Mouse (Mus musculus): Measurements from ENCODE around the gene Stox2. TPM values are rescaled to one million over a fixed set of nuclear protein-coding genes. Genes with fewer than 3 reads are reported as not detected.

The Stox2 gene
- total RNA-seq, 2 experiments from 2014 or later = 84.8 to 87.1 TPM

DNA sequence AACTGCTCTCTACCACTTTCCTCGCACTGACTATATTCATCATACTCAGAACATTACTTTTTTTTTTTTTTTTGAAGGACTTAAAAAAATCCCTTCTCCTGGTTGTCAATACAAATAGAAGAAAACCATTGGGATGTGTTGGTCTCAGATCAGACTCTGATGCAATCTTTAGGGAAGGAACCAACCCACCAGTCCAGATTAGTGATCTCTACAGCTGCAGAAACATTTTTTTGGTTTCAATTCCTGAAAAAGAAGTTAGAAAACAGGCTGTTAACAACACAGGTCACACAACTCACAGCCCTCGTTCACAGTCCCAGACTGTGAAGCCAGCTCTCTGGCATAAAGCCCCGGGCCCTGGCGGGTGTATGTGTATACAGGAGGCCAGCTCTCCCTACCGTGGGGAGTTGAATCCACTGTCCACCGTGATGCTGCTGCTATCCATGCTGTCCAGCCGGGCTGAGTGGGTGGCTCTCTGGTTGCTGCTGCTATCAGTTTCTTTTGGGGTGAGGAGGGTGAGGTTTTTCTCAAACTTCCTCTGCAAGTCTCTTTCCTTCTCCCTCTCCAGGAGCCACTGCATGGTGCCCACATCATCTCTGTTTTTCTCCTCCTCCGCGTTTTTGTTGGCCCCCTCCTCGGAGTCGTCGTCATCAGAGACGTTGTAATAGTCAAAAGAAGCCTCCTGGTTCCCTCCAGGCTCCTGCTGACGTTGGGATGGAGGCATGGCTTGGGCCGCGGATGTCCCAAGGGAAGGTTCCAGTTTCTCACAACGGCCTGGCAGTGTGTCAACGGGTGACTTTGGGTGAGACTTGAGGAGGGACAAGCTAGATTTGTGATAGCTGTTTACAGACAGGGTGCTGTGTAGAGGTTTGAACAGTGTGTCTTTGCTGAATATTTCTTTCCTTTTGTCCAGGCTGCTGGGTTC, 254.5 kb downstream of the Stox2 start:
- DNase-seq (ENCODE audit: low spot score in 2 of 2) = no peak

DNA sequence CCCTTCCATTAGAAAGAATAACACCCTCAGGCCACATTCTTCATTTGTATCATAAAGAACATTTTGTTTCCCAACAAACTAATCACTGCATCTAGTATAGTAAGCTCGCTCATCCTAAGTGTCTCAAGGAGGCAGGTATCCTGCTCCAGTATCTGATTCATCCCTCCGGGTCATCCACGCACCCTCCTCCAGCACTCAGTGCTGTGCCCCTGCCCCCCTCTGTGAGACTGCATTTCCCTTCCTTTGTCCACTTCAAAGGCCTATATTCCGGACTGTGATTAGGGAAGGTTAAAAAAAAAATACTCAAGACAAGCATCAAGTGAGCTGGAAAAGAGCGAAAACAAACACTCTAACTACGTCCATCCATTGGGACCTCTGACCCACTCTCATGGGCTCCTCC, 260.8 kb downstream of the Stox2 start:
- DNase-seq (ENCODE audit: low spot score in 2 of 2) = no peak

DNA sequence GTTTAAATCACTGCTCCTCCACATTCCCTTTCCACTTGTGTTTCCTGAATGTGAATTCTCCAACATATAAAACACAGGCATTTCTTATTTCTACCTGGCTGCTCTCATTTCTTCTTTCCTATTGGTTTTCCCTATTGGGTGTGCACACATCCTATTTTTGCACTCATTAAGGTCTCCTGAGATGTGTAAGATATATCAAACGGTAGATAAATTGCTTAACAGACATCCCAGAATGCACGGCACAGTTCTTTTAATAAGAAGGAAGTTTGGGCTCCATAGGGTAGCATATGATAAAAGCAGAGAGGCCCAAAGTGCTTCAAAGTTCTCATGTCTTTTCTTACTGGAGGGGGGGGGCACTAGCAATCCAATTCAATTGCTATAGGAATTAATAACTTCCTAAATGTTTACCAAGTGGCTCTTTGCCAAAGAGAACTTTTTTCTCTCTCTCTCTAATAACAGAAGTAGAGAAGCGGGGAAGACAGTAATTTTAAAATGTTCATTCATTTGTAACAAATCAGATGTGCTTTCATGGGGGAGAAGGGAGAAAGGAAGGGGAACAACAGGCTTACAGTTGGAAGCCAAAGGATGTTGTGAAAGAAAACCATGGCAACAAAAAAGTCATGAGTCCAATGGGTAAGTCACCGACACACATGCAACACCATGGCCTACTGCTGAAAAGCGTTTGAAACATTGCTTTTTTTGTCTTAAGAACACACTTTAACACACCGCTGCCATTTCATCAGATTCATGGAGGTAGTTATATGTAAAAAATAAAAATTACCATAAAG, 263.2 kb downstream of the Stox2 start:
- DNase-seq (ENCODE audit: low spot score in 2 of 2) = no peak

DNA sequence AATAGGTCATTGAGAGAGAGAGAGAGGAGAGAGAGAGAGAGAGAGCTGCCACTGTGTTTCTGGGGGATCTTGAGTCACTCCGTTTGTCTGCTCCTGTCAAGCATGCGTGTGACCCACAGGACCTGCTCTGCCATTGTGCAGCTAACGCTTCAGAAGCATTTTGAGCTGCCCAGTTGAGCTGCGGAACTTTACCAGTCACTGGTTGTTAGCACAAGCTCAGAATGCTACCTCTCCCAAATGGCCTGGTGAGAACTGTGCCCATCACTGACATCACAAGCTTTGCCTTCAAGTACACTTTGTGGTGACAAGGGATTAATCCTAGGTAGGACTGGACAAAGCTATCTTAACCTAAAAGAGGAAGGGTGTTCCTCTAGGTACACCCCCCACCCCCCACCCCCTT, 263.9 kb downstream of the Stox2 start:
- no peak for DNase-seq (ENCODE audit: low spot score in 2 of 2)

DNA sequence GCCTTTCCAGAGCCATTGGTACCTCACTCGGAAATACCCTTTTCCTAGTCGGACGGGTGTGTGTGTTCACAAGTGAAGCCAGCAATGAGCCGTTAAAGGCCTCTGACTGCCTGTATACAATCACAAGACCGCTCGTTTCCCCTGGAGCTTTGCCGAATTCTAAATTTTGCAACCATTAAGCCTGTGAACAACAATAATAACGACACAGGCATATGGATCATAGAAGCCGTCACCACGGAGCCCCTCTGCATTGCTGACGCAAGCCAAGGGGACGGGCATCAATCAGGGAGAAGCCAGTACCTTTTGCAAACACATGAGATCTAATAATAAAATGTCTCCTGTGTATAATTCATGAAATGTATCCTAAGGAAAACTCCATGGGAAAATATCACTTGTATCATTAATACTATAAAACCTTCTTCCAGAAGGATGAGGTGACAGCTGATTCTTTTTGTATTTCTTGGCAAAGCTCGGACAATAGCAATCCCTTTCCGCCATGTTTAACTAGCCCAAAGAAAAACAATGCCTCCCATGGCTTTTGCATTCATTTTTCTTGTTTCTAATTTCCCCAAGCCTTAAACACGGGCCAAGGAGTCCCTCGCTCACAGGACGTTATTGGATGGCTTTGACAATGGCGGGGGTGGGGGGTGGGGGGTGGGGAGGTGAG, 265.0 kb downstream of the Stox2 start:
- DNase-seq (ENCODE audit: low spot score in 2 of 2) = no peak

DNA sequence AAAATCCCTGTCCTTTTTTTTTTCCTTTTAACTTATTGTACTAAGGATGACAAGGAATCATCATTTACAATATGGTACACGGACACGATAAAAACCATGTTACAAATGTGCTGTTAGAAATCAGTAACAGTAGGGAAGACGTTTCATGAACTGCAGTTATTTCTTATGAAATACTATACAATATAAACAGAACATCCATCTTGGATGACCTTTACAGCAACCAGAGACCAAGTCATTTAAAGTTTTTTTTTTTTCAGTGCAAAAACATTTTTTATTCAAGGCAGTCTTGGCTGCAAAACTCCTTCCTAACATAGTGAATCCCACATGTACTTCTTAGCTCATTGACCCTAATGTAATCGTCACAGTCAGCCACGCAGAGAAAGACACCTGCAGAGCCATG, 266.0 kb downstream of the Stox2 start:
- no peak for DNase-seq (ENCODE audit: low spot score in 2 of 2)

DNA sequence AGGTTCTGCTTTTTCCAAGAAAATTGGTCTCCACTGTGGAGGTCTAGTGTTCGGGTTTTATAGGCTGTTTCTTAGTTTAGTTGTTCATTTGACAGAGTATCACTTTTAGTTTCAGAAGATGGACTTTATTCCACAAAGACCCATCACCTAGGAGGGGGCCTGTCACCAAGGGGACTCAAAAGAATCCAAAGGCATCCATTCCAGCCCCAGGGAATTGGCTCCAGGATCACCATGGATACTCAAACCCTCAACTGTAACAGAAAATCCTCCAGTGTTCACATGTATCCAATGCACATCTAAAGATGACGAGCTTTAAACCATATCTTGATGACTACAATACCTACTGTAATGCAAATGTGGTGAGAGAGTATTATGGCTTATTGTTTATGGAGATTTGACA, 267.4 kb downstream of the Stox2 start:
- DNase-seq (ENCODE audit: low spot score in 2 of 2) = no peak

DNA sequence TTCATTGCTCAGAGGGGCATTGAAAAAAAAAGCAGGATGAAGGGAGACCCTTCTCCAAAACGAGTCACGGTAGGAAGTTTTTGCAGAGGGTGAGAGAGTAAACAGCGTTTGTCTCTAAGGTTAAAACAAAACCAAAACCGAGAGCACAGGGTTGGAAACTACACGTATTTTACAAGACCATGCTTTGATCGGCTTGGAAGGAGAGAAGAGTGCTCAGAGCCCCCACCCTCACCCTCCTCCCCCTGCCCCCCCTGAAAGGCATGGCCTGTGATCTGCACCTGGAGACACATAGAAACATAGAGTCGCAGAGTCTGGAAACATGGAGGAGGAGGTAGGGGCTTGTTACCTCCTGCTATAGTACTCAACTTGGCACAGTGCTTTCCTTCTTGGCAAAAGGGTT, 272.3 kb downstream of the Stox2 start:
- no peak for DNase-seq (ENCODE audit: low spot score in 2 of 2)

DNA sequence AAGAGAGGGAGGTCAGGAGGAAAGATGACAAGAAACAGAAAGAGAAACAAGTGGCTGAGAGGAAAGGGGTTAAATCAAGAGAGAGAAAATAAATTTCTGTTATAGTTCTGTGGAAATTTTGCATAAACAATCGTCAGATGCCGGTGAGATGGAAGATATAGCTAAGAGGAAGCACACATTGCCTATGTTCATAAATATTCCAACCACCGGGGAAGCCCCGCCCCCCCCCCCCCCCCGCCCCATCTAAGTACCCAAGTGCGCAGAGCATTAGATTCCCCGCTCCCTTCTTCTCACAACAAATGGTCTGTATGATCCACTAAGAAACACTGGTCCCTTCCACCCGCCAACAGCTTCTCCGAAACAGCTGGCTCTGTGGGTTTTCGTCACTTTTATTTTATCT, 273.3 kb downstream of the Stox2 start:
- no peak for DNase-seq (ENCODE audit: low spot score in 2 of 2)

DNA sequence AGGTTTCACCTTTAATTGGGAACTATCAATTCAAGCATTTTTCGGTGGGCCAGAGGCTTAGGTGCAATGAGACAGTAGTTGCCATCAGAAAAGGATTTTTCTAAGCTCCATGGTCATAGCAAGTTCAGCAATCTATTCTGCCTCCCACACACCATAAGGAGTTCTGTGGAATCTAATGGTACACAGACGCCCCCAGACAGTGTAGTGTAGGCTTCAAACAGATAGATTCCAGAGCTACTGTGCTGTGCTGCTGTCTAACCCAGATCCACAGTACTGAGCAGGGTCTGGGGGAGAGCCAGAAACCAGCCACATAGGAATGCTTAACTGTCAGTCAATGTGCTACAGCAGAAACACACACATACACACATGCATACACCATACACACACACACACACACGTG, 285.5 kb downstream of the Stox2 start:
- DNase-seq (ENCODE audit: low spot score in 2 of 2) = peak; percentile 47 to 84

DNA sequence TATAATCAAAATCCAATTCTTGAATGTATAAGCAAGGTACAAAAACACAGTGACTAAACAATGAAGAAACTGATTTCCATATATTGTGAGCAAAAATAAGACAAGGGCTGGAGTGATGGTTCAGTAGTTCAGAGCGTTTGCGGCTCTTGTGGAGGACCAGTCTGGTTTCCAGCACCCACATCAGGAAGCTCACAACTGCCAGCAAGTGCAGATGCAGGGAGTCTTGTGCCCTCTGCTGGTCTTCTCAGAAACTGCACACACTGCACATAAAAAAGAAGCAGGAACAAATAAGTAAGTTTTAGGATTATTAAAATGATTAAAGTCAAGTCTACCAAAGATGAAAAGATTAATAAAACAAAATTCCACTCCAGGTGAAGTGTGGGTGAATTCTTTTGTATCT, 291.6 kb downstream of the Stox2 start:
- no peak for DNase-seq (ENCODE audit: low spot score in 2 of 2)

DNA sequence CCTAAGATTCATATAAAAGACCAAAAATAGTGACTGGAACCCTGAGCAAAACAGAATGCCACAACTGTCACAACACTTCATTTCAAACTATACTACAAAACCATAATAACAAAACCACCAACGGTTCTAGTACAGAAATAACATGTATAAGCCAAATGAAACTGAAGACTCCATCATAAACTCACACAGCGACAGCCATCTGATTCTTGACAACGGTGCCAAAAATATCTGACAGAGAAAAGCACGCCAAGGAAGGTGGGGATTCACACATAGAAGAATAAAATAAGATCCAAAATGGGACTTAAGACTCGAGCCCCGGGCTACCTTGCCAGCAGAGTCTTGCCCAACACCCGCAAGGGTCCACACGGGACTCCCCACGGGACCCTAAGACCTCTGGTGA, 300.9 kb downstream of the Stox2 start:
- no peak for DNase-seq (ENCODE audit: low spot score in 2 of 2)

DNA sequence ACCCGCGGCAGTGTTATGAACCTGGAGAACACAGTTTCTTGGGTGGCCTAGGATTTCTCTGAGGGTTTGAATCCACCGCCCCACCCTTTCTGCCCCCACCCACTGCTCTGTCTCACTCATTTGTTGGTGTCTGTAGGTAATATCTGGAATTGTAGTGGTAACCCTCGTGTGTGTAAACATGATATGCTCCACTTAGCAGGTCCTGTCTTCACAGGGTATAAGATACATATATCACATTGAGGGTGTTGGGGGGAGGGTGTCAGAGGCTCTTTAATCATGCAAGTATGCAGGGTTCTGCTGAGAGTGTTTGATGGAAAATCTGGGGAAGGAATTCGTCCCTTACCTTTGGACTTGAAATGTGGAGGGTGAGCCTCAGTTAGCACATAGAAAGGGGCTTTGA, 310.1 kb downstream of the Stox2 start:
- DNase-seq (ENCODE audit: low spot score in 2 of 2) = no peak

DNA sequence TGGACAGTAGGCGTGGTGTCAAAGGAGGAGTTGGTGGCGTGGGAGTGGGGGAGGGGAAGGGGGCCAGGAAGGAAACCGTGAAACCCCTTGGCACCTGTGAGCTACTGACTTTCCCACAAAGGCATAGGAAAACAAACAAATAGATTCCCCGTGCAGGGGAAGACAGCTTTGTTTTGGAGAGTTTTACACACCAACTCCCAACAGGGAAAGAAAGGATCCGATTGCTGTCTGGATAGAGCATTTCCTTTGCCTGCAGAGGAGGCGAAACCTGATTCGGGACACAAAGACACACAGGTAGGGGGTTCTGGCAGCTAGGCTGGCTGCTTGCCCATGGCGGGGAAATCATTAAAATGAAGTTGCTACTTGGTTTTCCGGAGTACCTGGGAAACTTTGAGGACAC, 310.6 kb downstream of the Stox2 start:
- no peak for DNase-seq (ENCODE audit: low spot score in 2 of 2)

DNA sequence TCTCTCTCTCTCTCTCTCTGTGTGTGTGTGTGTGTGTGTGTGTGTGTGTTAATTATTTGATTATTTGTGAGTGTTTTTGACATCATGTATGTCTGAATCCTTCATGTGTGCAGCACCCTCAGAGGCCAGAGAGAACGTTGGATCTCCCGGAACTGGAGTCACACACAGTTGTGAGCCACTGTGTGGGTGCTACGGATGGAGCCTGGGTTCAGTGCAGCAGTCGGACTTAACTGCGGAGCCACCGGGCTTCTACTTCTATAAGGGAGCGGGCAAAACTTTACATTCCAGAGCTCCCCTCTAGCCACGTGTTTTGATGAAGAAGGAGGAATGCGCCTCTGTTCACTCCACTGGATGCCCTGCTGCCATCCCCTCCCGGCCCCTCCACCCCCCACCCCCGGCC, 311.4 kb downstream of the Stox2 start:
- no peak for DNase-seq (ENCODE audit: low spot score in 2 of 2)

DNA sequence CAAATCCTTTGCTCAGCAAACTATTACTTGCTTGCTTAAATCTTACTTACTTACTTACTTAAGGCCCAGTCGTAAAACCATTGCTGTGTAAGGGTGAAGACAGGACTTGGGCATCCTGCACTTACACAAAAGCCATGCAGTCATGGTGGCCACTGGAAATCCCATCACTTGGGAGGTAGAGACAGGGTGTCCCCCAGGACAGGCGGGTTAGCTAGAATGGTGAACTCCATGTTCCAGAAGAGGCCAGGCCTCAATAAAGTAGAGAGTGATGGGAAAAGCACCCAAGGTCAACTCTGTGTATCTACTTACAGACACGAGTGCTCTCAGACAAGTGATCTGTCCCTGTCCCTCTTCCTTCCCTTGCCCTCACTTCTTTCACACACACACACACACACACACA, 312.8 kb downstream of the Stox2 start:
- no peak for DNase-seq (ENCODE audit: low spot score in 2 of 2)

Other genes starting within 250 kb of the Stox2 start
- 10 to 100 TPM; 52.3 to 55.0 TPM for gene Trappc11, start 87.1 kb upstream of the Stox2 start, total RNA-seq (2021)
- 10 to 100 TPM; 34.4 to 36.1 TPM for gene Rwdd4a, start 87.3 kb upstream of the Stox2 start, total RNA-seq (2021)
- 10 to 100 TPM; 35.0 to 40.0 TPM for gene Ing2, start 229.2 kb upstream of the Stox2 start, total RNA-seq (2021)

Data from layer of hippocampus, adult 18-20 months (tissue).